Mouse (Mus musculus) bone marrow, adult 2 months (tissue): Measurements from ENCODE around the gene Ppp2r5b. TPM values are rescaled to one million over a fixed set of nuclear protein-coding genes. Genes with fewer than 3 reads are reported as not detected.

Experiments
- H3K27ac ChIP-seq: fragments of 200-500 bp; 2 replicates; pipeline ENCODE4 v1.5.1; 2012; ENCODE audit warnings: low read depth, mild to moderate bottlenecking, control low read depth, inconsistent platforms, low read length; ENCODE audit not compliant: control insufficient read depth, poor library complexity, insufficient read depth
- H3K4me1 ChIP-seq: fragments of 200-500 bp; 2 replicates; pipeline ENCODE4 v1.6.1; 2011; ENCODE audit warnings: low read length; ENCODE audit not compliant: control insufficient read depth, insufficient read depth
- H3K4me3 ChIP-seq: fragments of 200-500 bp; replicated peaks from 2 replicates; pipeline ENCODE3; 2011; ENCODE audit warnings: mild to moderate bottlenecking, low read depth, low read length, control low read depth; ENCODE audit not compliant: control insufficient read depth
- CTCF ChIP-seq: fragments of 200-500 bp; IDR thresholded peaks from 2 replicates; pipeline ENCODE4 v1.5.1; 2011; ENCODE audit warnings: low read length, control low read depth; ENCODE audit not compliant: control insufficient read depth, insufficient read depth
- POLR2A ChIP-seq: fragments of 200-500 bp; IDR thresholded peaks from 2 replicates; pipeline ENCODE4 v1.6.1; 2011; ENCODE audit warnings: low read depth, mild to moderate bottlenecking, control low read depth, low read length, borderline replicate concordance; ENCODE audit not compliant: control insufficient read depth
- WGBS: fragments of 180-500 bp; shearing (Covaris S2); methylation state at CpG from one replicate; pipeline ENCODE4 v1.1.7; 2018; 5-methylcytosine and 5-hydroxymethylcytosine counted together
- polyA plus RNA-seq: library from polyadenylated mRNA; stranded (reverse); fragments of >200 nt; gene quantifications from 2 replicates; pipeline ENCODE4 v1.2.4, GENCODE M21; 2011; ENCODE audit warnings: low replicate concordance; ENCODE audit not compliant: missing spikeins, insufficient read depth, insufficient read length

The Ppp2r5b gene
- polyA plus RNA-seq, 1 experiment, result 43.9 TPM

DNA sequence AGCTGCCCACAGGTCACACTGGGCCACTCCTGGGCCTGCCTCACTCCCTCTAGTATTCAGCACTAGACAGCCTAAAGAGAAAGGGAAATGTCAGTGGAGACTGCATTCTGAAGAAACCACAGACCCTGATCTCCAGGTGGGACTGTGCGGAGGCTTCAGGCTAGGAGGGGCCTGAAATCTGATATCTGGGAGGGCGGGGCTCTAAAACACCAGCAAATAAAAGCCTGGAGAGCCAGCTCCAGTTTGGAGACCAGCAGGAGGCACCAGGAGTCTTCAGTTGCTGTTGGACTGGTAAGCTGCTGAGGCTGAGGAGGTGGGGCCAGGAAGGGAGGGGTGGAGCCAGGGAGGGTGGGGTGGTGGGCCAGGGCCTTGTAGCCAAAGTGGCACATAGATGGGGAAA, 9.5 kb downstream of the Ppp2r5b start, which contains the start of gene Gpha2:
Gene Gpha2, plus strand, starts transcription at position 246 of the 400 bp plus-strand sequence.
- Histone ChIP-seq H3K27ac (no peak within 1 kb of the TSS), H3K4me3 (no peak within 1 kb of the TSS), H3K4me1 (no peaks in the 10 kb centered on the region)
- TF ChIP-seq CTCF, result no peak
- TF ChIP-seq POLR2A, result no peak
- 54% methylated on average over 2 of the region's 2 CpGs for WGBS

DNA sequence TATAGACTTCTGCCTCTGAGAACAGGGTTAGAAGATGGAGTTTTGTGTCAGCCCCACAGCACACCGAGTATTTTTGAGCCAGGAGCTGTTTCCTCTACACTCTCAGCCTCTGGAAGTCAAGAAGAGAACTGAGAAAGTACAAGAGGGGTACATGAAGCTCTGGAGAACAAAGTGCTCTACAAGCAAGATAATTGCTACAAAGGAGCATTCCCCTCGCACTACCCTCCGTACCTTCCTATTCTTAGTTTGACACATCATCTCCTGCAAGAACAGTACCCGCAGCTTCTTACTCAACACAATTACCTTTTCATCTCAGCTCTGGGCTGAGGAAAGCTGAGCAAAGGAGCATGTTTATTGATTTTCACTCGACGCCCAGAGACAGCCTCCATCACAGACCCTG, 17.1 kb downstream of the Ppp2r5b start:
- no peak overlapping the region for H3K27ac ChIP-seq
- no peaks in the 10 kb centered on the region for H3K4me1 ChIP-seq
- no peak overlapping the region for H3K4me3 ChIP-seq
- WGBS, result 73% methylated on average over 6 of the region's 6 CpGs
- TF ChIP-seq POLR2A (no peak), CTCF (no peak)

DNA sequence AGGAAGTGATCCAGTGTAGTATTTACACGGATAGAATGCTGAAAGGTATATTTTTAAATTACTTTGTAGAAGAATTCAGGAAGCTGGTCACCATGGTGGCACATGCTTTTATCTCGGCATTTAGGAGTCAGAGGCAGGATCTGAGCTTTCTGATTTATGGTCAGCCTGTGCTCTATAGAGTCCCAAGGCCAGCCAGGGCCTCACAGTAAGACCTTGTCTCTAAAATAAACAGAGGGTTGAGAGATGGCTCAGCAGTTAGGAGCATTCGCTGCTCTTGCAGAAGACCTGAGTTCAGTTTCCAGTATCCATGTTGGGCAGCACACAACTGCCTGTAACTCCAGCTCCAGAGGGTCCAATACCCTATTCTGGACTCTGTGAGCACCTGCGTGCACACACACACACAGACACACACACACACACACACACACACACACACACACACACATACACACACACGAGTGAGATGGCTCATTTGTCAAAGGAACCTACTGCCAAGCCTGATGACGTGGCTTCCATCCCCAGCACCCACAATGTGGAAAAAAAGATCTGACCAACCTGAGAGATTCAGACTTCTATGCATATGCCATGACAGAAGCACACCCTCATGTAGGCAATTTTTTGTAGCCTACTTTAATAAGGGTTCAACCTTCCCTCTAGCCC, 19.5 kb downstream of the Ppp2r5b start:
- no peaks in the 10 kb centered on the region; the same call in 1 of the 2 replicates for H3K4me1 ChIP-seq
- TF ChIP-seq POLR2A, result no peak
- TF ChIP-seq CTCF, result no peak
- H3K27ac ChIP-seq, result no peak overlapping the region
- 55% methylated on average over 6 of the region's 6 CpGs for WGBS
- no peak overlapping the region for H3K4me3 ChIP-seq

DNA sequence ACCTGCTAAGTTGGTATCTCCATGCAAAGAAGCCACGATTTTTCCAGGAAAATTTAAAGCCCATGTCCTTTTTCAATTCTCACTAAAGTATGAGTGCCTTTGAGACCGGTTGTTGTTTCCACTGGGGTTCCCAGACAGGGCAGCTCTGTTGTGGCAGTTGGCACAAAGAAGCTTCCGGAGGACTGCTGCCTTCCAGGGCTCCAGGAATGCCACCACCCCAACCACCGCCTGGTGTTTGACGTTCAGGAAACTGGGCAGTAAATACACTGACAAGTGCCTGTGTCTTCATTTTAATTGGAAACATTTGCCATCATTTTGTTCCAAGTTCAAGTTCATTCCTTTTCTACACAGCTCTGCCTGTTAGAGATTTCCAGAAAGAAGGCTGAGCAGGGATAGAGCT, 29.0 kb downstream of the Ppp2r5b start:
- WGBS, result 76% methylated on average over 5 of the region's 5 CpGs
- Histone ChIP-seq H3K4me1 (no peaks in the 10 kb centered on the region), H3K4me3 (no peak overlapping the region), H3K27ac (no peak overlapping the region)
- no peak for TF ChIP-seq POLR2A
- TF ChIP-seq CTCF, result no peak

DNA sequence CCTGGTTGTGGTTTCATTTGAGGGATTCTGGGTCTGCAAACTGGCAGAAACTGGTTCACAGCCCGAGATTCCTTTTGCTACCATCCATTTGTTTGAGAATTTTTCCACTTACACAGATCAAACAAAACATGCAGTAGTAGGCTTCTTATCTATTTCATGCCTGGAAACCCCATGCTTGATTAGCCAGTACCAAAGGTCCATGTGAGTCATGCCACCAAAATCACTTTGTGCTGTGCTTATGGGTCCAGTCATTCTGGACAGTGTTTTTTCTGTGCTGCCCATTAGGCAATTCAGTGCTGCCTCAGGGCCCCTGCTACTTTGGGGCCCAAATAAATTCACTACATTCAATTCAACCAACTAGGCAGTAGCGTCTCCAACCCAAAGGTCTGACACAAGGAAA, 31.4 kb downstream of the Ppp2r5b start:
- 77% methylated on average over 2 of the region's 2 CpGs for WGBS
- Histone ChIP-seq H3K4me1 (no peaks in the 10 kb centered on the region), H3K27ac (no peak overlapping the region), H3K4me3 (no peak overlapping the region)
- TF ChIP-seq CTCF (no peak), POLR2A (no peak)

DNA sequence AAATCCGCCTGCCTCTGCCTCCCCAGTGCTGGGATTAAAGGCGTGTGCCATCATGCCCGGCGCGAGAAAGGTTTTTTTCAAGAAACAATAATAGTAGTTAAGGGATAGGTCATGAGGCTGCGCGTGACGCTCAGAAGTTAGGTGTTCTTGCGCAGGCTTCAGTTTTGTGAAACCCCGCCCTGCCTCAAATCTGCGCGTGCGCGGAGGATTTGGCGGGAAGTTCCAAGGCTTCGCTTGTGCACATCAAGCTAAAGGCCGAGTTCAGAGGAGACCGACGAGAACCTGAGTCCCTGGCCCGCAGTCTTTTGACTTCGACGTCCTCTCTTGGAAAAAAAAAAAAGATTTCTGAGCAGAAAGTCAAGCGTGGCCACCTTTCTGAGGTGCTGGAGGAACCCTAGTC, 51.5 kb downstream of the Ppp2r5b start, which contains the start of gene Majin:
Gene Majin, plus strand, starts transcription at position 258 of the 400 bp plus-strand sequence.
- TF ChIP-seq POLR2A (no peak), CTCF (no peak)
- Histone ChIP-seq H3K4me3 (no peak within 1 kb of the TSS), H3K27ac (no peak within 1 kb of the TSS), H3K4me1 (no peaks in the 10 kb centered on the region)
- WGBS, result 84% methylated on average over 23 of the region's 23 CpGs

DNA sequence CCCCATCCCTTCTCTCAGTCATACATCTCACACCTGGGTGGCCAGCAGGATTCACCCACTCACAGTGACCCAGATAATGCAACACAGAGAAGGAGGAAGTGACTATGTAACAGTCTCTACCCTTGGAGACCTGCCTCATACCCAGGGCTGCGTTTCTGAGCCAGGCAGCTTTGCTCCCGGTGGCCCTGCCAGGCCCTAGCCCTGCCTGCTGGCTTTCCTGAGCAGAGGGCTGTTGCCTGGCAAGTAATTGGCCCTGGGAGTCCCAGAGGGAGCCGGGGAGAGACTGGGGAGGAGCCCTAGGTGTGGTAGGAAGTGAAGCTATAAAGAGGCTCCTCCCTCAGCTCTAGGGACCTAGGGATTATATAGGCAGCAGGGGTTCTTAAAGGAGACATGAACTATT, 53.1 kb downstream of the Ppp2r5b start:
- no peak overlapping the region for H3K4me3 ChIP-seq
- H3K4me1 ChIP-seq, result no peaks in the 10 kb centered on the region
- WGBS, result 7% methylated on average over 3 of the region's 3 CpGs
- no peak for TF ChIP-seq POLR2A
- no peak for TF ChIP-seq CTCF
- H3K27ac ChIP-seq, result no peak overlapping the region

DNA sequence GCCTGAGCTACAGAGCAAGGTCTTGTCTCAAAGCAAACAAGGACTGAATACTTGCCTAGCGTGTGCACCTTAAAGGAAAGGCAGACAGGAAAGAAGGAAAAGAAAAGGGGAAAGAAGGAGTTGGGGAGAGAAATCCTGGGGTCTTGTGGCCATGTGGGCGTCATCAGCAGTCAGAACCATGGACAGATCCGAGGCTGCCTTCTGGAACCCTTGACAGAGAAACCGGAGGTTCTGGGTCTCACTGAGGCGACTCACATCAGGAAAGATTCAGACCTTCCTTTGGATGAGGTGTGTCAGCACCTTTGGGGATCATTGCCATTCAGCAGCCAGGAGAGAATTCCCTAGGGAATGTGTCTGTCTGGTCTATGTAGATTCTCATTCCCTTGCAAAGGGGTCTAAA, 54.0 kb downstream of the Ppp2r5b start:
- H3K4me1 ChIP-seq, result no peaks in the 10 kb centered on the region
- H3K4me3 ChIP-seq, result no peak overlapping the region
- no peak overlapping the region for H3K27ac ChIP-seq
- WGBS, result 24% methylated on average over 5 of the region's 5 CpGs
- TF ChIP-seq POLR2A, result no peak
- TF ChIP-seq CTCF, result no peak
